Mouse (Mus musculus) cerebellum, adult 11-12 months (tissue): ENCODE data around the gene Ppp1r11.

Experiments used
- DNase-seq: peaks from one replicate; pipeline ENCODE4 v3.0.0; 2022

The Ppp1r11 gene

DNA sequence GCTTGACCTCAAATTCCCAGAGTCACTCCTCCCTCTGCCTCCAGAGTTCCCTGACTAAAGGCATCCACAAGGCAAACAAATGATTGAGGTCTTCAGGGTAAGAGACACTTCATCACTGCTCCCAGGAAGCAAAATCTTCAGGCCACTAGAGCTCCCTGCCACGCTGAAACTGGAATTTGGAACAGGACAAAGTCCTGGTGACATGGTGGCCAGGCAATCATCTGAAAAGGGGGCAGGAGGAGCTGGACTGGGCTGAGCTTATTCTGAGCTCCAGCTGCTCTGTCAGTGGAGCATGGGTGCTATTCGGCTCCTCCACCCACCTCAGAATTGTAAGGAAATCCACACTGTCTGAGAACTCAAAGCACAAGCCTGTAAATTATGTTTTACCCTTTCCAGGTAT, 39.5 kb downstream of the Ppp1r11 start:
- no peak for DNase-seq

DNA sequence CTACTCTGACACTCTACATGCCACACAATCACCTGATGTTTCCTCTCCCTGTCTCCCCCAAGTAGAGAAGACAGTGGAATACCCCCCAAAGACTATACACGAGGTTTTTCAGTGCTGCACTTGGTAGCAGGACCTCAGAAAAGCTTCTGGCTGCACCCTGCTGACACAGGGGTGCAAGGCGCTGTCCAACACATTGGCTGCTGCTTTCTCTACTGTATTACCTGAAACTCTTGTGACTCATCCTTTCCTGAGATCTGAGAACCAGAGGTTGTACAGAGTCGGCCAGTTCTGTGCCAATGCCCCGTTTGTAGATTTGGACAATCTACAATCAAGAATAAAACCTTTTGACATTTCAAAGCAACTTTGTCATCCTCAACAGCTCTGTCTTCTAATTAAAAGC, 41.7 kb downstream of the Ppp1r11 start:
- DNase-seq = no peak

GRCm38 (mm10) chr17:36908235-36908634, 43.3 kb downstream of the Ppp1r11 start:
- DNase-seq = no peak

GRCm38 (mm10) chr17:36903651-36904050, 47.9 kb downstream of the Ppp1r11 start:
- no peak for DNase-seq

- DNase-seq = no peak
Measured at GRCm38 (mm10) chr17:36900691-36901090, 50.9 kb downstream of the Ppp1r11 start.

- DNase-seq = no peak
Measured at GRCm38 (mm10) chr17:36900001-36900400, 51.5 kb downstream of the Ppp1r11 start.

- no peak for DNase-seq
Measured at GRCm38 (mm10) chr17:36899376-36899775, 52.2 kb downstream of the Ppp1r11 start.
